Mouse (Mus musculus): ENCODE results near the gene Zdhhc19.

- TF ChIP-seq CTCF (IDR thresholded peaks at IDR 0.05) = no peak
- no peak for TF ChIP-seq EP300 (IDR thresholded peaks at IDR 0.05; ENCODE audit: insufficient read depth, low read depth, low read length)
- no peak for TF ChIP-seq POLR2A (IDR thresholded peaks at IDR 0.05; ENCODE audit: insufficient read depth, low read depth, low read length)
These were observed 114.6 kb downstream of the Zdhhc19 start for GRCm38 (mm10) chr16:32610460-32611255.
